Mouse (Mus musculus): Measurements from ENCODE around the gene Mob3a.

The Mob3a gene

GRCm38 (mm10) chr10:80701721-80702535, at the start of gene Mob3a, which contains the start of gene Izumo4:
Gene Mob3a (minus strand): TSS chr10:80701977.
Gene Izumo4 (plus strand): TSS chr10:80702184.
- DNase-seq (ENCODE audit: low spot score), result peak; percentile 100

- DNase-seq (ENCODE audit: low spot score), result peak; percentile 68
These were observed 49.5 kb upstream of the Mob3a start for GRCm38 (mm10) chr10:80751188-80751832.

- DNase-seq (ENCODE audit: low spot score), result no peak
These were observed 46.8 kb upstream of the Mob3a start for GRCm38 (mm10) chr10:80748609-80749008.

DNA sequence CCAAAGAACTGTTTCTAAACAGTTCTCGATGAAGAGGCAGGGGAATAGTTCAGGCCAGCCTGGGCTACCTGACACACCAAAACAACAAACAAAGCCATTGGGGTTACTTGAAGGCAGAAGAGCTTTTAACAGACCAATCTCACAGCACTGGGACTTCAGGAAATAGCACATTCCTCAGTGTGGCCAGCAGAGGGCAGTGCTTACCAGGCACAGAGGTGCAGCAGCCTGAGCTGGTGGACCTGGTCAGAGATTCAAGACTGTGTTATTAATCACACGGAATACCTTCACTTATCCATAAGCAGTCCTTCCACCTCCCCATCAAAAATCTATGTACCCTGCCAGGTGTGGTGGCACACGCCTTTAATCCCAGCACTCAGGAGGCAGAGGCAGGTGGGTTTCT, 45.6 kb upstream of the Mob3a start:
- peak; percentile 71 for DNase-seq (ENCODE audit: low spot score)

- DNase-seq (ENCODE audit: low spot score), result no peak
These were observed 42.5 kb upstream of the Mob3a start for GRCm38 (mm10) chr10:80744262-80744661.

DNA sequence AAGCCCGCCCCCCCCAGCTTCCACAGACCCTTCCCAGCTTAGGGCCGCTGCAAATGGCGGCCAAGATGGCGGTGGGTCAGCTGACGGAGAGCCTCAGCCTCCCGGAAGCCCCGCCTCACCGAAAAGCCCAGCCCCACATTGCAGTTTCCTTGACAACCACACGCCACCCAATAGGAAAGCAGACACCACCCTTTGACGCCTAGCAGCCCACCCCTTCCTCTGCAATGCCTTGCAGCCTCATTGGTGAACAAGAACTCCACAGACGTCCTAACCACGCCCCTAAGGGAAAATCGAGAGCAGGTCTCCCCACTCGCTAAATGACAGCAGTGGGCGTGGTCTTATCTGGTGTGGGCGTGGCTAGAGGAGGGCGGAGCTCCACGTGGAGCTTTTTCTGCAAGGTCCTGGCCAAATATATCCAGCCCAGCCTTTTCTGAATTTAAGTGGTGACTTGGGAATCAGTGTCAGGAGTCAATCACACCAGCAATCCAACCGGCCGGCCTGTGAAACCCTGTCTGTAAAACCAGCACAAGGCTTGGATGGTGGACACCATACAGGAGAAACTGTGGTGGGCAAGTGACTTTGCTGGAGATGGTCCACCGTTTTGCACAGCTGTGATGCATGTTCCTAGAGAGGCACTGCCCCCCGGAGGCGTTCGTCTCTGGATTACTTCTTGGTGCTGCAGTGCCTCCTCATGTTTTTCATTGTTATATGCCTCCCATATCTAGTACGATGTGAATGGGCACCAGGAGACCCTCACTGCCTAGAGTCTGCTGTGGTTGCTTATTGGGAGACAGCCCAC, 40.6 kb upstream of the Mob3a start, which contains the start of gene Ap3d1:
TSS of gene Ap3d1 (minus strand) at position 85 of the 799 bp plus-strand sequence.
- peak; percentile 99 for DNase-seq (ENCODE audit: low spot score)

DNA sequence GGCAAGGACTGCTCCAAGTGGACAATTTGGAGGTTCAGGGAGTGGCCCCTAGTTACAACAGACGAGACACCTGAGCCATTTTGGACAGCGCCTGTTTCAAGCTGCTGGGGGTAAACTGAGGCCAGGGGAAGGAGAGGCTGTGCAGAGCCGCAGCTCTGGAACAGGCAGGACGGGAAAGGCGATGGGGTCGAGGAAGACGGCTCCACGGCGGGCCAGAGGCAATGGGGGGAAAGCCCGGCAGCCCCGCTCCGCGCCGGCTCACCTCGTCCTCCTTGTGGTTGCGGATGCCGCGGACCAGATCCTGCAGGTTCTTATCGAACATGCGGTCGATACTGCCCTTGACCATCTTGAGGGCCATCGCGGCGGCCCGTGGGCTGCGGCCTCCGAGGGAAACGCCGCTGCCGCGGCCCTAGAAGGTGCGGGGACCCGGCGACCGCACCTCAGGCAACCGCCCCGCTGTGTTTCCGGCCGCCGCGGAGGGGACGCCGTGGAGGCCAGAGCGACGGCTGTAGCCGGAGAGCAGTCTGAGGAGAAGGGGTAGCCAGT, 39.9 kb upstream of the Mob3a start:
- DNase-seq (ENCODE audit: low spot score), result no peak

DNA sequence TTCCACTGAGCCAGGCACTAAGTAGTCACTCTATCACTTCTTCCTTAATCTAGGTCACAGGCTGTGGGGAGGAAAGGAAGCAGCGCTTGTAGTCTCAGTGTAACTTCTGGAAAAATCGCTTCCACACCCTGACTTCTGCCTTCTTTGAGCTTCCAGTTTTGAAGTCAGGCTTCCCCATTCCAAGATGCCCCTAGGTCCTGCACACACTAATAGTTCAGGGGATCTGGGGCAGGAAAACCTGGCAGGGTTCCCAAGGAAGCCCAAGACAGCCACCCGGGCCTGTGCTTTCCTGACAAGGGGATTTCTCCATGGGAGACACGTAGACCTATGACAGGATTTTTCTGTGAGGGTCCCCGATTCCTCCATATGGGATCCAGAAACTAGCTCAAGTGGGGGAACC, 39.4 kb upstream of the Mob3a start:
- DNase-seq (ENCODE audit: low spot score), result no peak

DNA sequence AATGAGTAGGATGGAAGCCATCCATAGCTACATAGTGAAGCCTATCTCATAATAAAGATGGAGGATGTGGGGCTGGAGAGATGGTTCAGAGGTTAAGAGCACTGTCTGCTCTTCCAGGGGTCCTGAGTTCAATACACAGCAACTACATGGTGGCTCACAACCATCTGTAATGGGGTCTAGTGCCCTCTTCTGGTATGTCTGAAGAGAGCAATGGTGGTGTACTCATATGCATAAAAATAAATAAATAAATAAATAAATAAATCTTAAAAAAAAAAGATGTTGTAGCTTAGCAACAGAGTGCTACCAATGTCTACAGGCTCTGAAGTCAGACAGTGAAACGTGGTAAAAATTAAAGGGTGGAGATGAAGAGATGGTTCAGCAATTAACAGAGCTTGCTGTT, 36.9 kb upstream of the Mob3a start:
- DNase-seq (ENCODE audit: low spot score), result peak; percentile 28

DNA sequence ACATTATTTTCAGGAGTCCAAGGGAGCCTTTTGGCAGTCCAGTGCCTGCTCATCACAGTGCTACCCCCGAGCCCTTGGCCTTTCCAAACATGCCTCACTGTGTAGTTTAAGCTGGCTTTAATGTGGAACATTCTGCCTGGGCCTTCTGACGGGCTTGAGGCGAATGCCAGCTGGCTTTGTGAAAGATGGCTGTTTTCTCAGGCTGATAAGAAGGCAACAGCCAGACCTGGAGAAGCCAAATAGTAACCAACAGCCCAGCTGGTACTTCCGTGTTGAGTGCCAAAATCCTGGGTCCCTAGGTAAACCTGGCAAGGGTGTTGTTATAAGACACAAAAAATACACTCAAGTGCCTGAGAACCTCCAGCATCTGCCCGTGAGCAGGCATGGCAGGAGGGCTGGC, 35.0 kb upstream of the Mob3a start:
- no peak for DNase-seq (ENCODE audit: low spot score)

DNA sequence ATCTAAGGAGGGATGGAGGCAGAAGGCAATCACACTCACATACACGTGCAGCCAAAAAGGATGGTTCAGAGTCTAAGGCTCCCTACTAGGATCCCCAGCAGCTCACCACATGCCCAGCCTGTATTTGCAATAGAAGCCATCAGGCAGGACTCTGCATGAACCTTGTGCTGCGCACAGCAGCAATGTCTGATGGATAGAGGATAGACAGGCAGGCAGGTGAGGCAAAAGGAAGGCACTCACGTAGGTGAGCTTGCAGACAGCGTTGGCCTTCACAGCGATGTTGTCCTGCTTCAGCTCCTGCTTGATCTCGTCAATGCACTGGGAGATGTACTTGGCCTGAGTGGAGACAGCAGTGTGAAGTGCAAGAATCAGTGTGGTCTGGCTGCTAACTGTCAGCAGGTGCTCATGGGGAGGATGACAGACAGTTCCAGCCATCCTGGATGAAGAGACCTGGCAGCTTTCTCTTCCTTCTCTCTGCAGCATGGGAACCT, 30.9 kb upstream of the Mob3a start:
- DNase-seq (ENCODE audit: low spot score), result no peak

GRCm38 (mm10) chr10:80727369-80728127, 25.8 kb upstream of the Mob3a start:
- no peak for DNase-seq (ENCODE audit: low spot score)

- no peak for DNase-seq (ENCODE audit: low spot score)
These were observed 15.5 kb upstream of the Mob3a start for GRCm38 (mm10) chr10:80717281-80717680.

GRCm38 (mm10) chr10:80710834-80711233, 9.1 kb upstream of the Mob3a start:
- DNase-seq (ENCODE audit: low spot score), result no peak

DNA sequence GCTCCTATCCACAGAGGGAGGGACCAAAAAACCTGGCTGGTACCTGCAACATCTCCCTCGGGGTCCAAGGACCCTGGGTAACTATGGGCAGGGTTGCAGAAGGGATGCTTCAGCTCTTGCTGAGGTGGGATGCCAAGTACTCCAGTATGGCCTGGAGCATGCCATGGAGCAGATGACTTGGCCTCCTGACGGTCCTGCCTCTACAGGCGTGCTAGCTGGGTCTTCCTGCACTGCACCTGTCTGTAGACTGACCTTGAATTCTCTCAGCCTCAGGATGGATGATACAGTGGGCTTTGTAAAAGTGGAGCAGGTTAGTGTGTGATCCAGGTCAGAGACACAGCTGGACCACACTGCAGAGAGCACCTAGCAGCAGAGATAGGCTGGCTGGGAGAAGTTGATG, 3.7 kb upstream of the Mob3a start:
- no peak for DNase-seq (ENCODE audit: low spot score)

- no peak for DNase-seq (ENCODE audit: low spot score)
These were observed 3.3 kb upstream of the Mob3a start for GRCm38 (mm10) chr10:80705033-80705432.

DNA sequence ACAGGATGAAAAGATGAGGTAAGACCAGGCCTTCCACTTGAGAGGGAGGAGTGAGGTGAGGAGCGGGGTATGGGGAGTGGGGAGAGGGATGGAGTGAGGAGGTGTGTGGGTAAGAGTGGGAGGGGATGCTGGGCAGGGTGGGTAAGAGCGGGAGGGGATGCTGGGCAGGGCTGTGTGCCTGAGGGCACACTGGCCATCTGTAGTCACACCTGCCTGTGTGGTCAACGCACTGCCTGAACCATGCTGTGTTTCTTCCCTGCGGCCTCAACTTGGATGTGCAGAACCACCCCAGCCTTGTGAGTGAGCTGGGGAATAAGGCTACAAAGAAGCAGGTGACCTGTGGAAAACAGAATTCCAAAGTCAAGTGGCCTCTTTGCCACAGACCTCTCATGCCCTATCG, 2.6 kb upstream of the Mob3a start:
- no peak for DNase-seq (ENCODE audit: low spot score)

DNA sequence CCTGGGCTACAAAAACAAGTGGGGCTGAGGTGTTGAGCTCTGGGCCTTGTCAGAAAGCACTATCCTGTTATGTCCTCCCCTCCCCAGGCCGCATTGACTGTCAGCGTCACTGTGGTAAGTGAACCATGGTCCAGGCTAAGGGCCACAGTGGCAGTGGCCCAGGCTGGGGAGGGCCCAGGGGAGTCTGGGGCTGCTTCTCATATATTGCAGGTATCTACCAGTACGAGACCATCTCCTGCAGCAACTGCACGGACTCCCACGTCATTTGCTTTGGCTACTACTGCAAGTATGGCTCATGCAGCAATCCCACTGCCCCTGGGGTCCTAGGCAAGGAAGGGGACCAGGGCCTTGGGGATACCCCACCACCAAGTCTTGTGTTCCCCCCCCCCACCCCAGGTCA, 1.9 kb upstream of the Mob3a start:
- DNase-seq (ENCODE audit: low spot score), result no peak

- peak; percentile 90 for DNase-seq (ENCODE audit: low spot score)
These were observed 986 bp upstream of the Mob3a start for GRCm38 (mm10) chr10:80702536-80703390.

DNA sequence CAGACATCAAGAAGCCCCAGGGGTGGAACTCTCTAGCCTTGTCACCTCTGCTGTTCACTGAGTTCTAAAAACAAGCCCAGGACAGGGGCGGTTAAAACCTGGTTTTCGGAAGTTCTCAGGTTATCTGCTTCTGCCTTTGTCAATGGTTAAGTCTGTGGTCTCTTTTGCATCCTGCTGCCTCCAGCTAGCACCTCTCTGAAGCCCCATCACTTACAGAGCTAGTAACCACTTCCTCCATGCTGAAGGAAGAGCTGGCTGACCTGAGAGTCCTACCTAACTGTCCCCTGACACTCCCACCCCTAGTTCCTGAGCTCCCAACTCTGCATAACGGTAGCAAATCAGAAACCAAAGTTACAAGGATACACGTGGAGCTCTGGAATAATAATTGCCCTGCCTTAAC, 1.0 kb downstream of the Mob3a start:
- DNase-seq (ENCODE audit: low spot score), result peak; percentile 83
